Mouse (Mus musculus): ENCODE results near the gene Gm49336.

- TF ChIP-seq POLR2A (IDR thresholded peaks at IDR 0.05; ENCODE audit: insufficient read depth, low read depth, low read length) (no peak), CTCF (IDR thresholded peaks at IDR 0.05; ENCODE audit: insufficient read depth, low read depth, low read length) (no peak)
Measured at GRCm38 (mm10) chr14:60214040-60214439, 37.3 kb downstream of the Gm49336 start.
